41 mouse cellular contexts compared by ENCODE assay signal in the genomic region with DNA sequence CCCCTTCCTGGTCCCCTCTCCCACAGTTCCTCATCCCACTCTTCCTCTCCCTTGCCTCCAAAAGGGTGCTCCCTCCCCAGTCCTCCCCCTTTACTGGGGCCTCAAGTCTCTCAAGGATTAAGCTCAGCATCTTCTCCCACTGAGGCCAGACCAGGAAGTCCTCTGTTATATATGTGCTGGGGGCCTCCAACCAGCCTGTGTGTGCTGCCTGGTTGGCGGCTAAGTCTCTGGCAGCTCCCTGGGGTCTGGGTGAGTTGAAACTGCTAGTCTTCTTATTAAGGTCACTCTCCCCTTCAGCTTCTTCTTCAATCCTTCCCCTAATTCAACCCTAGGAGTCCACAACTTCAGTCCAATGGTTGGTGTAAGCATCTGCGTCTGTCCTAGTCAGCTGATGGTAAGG. TPM values are rescaled to one million over a fixed set of nuclear protein-coding genes. Genes with fewer than 3 reads are reported as not detected.
"Had no signal": no experiment of that assay in that cellular context is flagged by ENCODE, and none has a peak within 500 bp of the region (broad histone marks: within the 10 kb centered on the region; RNA-seq: fewer than 3 reads in every experiment).

No protein-coding gene starts in this region.

- H3K4me2 ChIP-seq: heart, embryonic 11.5 days; heart, embryonic 12.5 days; heart, embryonic 13.5 days; heart, embryonic 15.5 days; hindbrain, embryonic 12.5 days; hindbrain, embryonic 13.5 days; hindbrain, embryonic 14.5 days; hindbrain, embryonic 15.5 days; intestine, embryonic 15.5 days; kidney, embryonic 15.5 days had no signal

- H3K36me3 ChIP-seq: heart, embryonic 10.5 days; heart, embryonic 12.5 days; heart, embryonic 13.5 days; heart, embryonic 15.5 days; hindbrain, embryonic 10.5 days; hindbrain, embryonic 12.5 days; hindbrain, embryonic 13.5 days; hindbrain, embryonic 15.5 days; intestine, embryonic 15.5 days; kidney, embryonic 15.5 days had no signal

- H3K27ac ChIP-seq: heart, adult 2 months; heart, embryonic 10.5 days; heart, embryonic 13.5 days; heart, embryonic 15.5 days; hindbrain, embryonic 10.5 days; hindbrain, embryonic 12.5 days; hindbrain, embryonic 13.5 days; hindbrain, embryonic 14.5 days; hindbrain, embryonic 15.5 days; hindbrain, postnatal 0 days; intestine, embryonic 15.5 days; kidney, embryonic 15.5 days; kidney, postnatal 0 days; layer of hippocampus, adult 2 months had no signal

- H3K4me1 ChIP-seq: heart, embryonic 10.5 days; heart, embryonic 12.5 days; heart, embryonic 15.5 days; hindbrain, embryonic 10.5 days; hindbrain, embryonic 12.5 days; hindbrain, embryonic 13.5 days; hindbrain, embryonic 15.5 days; intestine, embryonic 15.5 days; kidney, embryonic 15.5 days had no signal

- H3K4me3 ChIP-seq: heart, adult 2 months; heart, embryonic 10.5 days; heart, embryonic 12.5 days; heart, embryonic 13.5 days; heart, embryonic 15.5 days; hindbrain, embryonic 10.5 days; hindbrain, embryonic 12.5 days; hindbrain, embryonic 13.5 days; hindbrain, embryonic 15.5 days; intestine, embryonic 15.5 days; kidney, embryonic 15.5 days; layer of hippocampus, adult 2 months had no signal

- H3K9me3 ChIP-seq: heart, embryonic 10.5 days; heart, embryonic 12.5 days; heart, embryonic 13.5 days; heart, embryonic 15.5 days; hindbrain, embryonic 10.5 days; hindbrain, embryonic 12.5 days; hindbrain, embryonic 13.5 days; hindbrain, embryonic 15.5 days; intestine, embryonic 15.5 days; kidney, embryonic 15.5 days had no signal

- DNase-seq: heart, adult 2 months; heart, postnatal 10 days; heart, postnatal 14 days; heart, postnatal 4 days; kidney, adult 11 months; kidney, adult 18-20 months; kidney, adult 2 months; kidney, adult 8-10 months; kidney, adult 9 months; kidney, postnatal 10 days; kidney, postnatal 14 days; kidney, postnatal 25 days; kidney, postnatal 36 days; kidney, postnatal 4 days; layer of hippocampus, adult 9-11 months; layer of hippocampus, postnatal 36 days had no signal

- ATAC-seq: hindbrain, embryonic 16.5 days; hindbrain, postnatal 0 days; inflammation-experienced regulatory T-cells, adult 6 months; intestine, embryonic 15.5 days; intestine, postnatal 0 days had no signal

- H3K9ac ChIP-seq: heart, embryonic 12.5 days; heart, embryonic 13.5 days; heart, embryonic 15.5 days; hindbrain, embryonic 12.5 days; hindbrain, embryonic 13.5 days; hindbrain, embryonic 14.5 days; hindbrain, embryonic 15.5 days; intestine, embryonic 15.5 days; kidney, embryonic 15.5 days had no signal

- H3K27me3 ChIP-seq: hindbrain, embryonic 12.5 days; hindbrain, embryonic 13.5 days; hindbrain, embryonic 15.5 days; intestine, embryonic 15.5 days; kidney, embryonic 15.5 days had no signal

RNA-seq across cellular contexts. Expression of gene Tmigd3, which starts 12.4 kb away (rescaled TPM):
- total RNA-seq: heart, postnatal 10 days; heart, postnatal 25 days; hematopoietic stem cell, adult 5-6 weeks; hindbrain, postnatal 0 days; layer of hippocampus, postnatal 25 days; layer of hippocampus, postnatal 36 days; left cerebral cortex, adult 18-20 months had no signal
- polyA plus RNA-seq: heart, adult 2 months; hindbrain, embryonic 10.5 days; hindbrain, embryonic 11.5 days; hindbrain, embryonic 12.5 days; hindbrain, embryonic 13.5 days; hindbrain, embryonic 14.5 days; hindbrain, embryonic 15.5 days; hindbrain, embryonic 16.5 days; hindbrain, postnatal 0 days; inflammation-experienced regulatory T-cells, adult 6 months; kidney, embryonic 15.5 days; kidney, embryonic 16.5 days had no signal

RNA-seq across cellular contexts. Expression of gene Adora3, which starts 12.5 kb away (rescaled TPM):
- total RNA-seq: heart, adult 2 months; heart, postnatal 4 days; hematopoietic stem cell, adult 5-6 weeks had no signal
- polyA plus RNA-seq: heart, embryonic 10.5 days; heart, embryonic 14.5 days; hindbrain, embryonic 12.5 days; kidney, embryonic 15.5 days; kidney, embryonic 16.5 days had no signal
